Mouse (Mus musculus): ENCODE measurements around the gene Naif1. TPM values are rescaled to one million over a fixed set of nuclear protein-coding genes. Genes with fewer than 3 reads are reported as not detected.

Naif1 gene
- polyA plus RNA-seq, 1 experiment from 2014 or later, result 5.7 TPM

DNA sequence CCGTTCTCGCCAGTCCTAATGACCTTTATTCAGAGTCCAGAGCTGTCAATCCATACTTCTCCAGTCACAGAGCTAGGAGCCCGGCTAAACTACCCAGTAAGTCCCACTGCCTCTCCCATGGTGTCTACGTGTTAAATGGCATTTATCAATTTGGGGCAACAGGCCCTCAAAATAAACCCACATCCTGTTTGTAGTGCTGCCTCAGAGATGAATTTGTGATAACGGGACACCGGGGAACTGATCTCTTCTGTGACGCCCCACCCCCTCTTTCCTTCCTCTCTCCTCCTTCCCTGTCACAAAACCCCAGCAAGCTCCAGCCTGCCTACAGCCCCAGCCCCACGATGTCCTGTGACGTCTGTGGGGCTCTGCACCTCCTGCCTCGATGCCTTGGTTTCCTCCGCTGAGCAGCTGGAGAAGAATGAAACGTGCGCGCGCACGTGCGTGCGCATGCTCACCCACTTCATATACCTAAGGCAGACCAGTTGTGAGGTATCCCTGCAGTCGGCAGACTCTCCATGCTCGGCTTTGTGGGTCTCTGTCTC, 45.0 kb downstream of the Naif1 start:
- H3K36me3 ChIP-seq (replicated peaks), result no peaks in the 10 kb centered on the region
- 83% methylated on average over 20 of the region's 20 CpGs for WGBS
- H3K27ac ChIP-seq, result no peak overlapping the region
- H3K9me3 ChIP-seq, result no peaks in the 10 kb centered on the region
- ATAC-seq (replicated peaks), result no peak
- H3K27me3 ChIP-seq (replicated peaks), result no peaks in the 10 kb centered on the region
- no peaks in the 10 kb centered on the region for H3K4me1 ChIP-seq
- H3K4me2 ChIP-seq, result no peak overlapping the region
- no peak overlapping the region for H3K4me3 ChIP-seq
- no peak overlapping the region for H3K9ac ChIP-seq

DNA sequence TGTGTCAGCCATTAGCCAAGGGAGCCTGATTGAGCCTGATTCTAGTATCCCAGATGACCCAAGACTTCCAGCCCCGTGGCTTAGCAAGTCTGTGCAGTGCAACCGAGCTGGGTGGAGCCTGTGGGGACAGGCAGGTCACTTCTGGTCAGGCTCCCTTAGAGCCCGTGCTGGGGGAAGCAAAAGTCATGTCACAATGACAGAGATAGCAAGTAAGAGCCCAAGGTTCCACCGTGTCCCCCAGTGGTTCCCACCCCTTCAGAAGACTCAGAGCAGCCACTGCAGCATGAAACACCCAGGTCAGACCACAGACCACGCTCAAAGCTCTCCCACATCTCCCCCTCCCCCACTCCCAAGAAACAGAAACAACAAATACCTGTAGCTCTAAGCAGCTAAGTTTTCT, 45.9 kb downstream of the Naif1 start:
- no peak overlapping the region for H3K27ac ChIP-seq
- H3K9me3 ChIP-seq, result no peaks in the 10 kb centered on the region
- H3K27me3 ChIP-seq (replicated peaks), result no peaks in the 10 kb centered on the region
- ATAC-seq (replicated peaks), result no peak
- 69% methylated on average over 5 of the region's 5 CpGs for WGBS
- no peak overlapping the region for H3K4me3 ChIP-seq
- no peaks in the 10 kb centered on the region for H3K36me3 ChIP-seq (replicated peaks)
- H3K4me2 ChIP-seq, result no peak overlapping the region
- H3K4me1 ChIP-seq, result no peaks in the 10 kb centered on the region
- H3K9ac ChIP-seq, result no peak overlapping the region

DNA sequence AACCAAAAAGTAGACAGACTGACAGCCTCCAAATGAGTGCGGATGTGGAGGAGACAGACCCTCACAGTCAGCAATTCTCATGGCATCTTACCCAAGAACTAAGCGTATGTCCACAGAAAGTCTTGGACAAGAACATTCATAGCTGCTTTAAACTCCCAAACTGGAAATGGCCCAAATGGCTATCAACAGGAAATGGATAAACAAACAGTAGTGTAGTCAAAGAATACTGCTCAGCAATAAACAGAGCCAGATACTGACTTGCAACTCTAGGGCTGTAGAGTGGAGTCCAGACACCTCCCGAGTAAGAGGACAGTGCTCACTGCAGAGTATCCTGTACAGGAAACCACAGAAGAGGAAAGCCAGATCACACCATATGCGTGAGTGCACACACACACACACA, 49.1 kb downstream of the Naif1 start:
- no peak for ATAC-seq (replicated peaks)
- Histone ChIP-seq H3K4me2 (no peak overlapping the region), H3K9ac (no peak overlapping the region), H3K4me1 (no peaks in the 10 kb centered on the region), H3K27me3 (replicated peaks) (no peaks in the 10 kb centered on the region), H3K36me3 (replicated peaks) (no peaks in the 10 kb centered on the region), H3K27ac (no peak overlapping the region), H3K9me3 (no peaks in the 10 kb centered on the region), H3K4me3 (no peak overlapping the region)
- 89% methylated on average over 4 of the region's 4 CpGs for WGBS

DNA sequence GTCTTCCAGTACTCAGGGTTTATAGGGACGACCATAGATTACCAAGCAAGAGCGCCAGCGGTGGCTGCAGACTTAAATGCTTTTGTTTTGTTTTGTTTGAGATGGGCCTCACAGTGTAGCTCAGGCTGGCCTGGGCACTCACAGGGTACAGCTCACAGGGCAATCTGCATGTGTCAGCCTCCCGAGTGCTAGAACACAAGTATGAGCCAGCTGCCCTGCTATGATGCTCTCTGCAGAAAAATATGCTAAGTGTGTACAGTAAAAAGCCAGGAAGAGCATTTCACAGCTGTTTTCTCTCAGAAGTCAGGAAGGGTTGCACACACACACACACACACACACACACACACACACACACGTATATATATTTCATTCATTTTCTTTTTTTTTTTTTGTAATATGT, 50.2 kb downstream of the Naif1 start:
- Histone ChIP-seq H3K27me3 (replicated peaks) (no peaks in the 10 kb centered on the region), H3K36me3 (replicated peaks) (no peaks in the 10 kb centered on the region), H3K27ac (no peak overlapping the region), H3K4me1 (no peaks in the 10 kb centered on the region), H3K9ac (no peak overlapping the region), H3K4me3 (no peak overlapping the region), H3K4me2 (no peak overlapping the region), H3K9me3 (no peaks in the 10 kb centered on the region)
- whole genome bisulfite sequencing, result 69% methylated on average over 5 of the region's 5 CpGs
- no peak for ATAC-seq (replicated peaks)

DNA sequence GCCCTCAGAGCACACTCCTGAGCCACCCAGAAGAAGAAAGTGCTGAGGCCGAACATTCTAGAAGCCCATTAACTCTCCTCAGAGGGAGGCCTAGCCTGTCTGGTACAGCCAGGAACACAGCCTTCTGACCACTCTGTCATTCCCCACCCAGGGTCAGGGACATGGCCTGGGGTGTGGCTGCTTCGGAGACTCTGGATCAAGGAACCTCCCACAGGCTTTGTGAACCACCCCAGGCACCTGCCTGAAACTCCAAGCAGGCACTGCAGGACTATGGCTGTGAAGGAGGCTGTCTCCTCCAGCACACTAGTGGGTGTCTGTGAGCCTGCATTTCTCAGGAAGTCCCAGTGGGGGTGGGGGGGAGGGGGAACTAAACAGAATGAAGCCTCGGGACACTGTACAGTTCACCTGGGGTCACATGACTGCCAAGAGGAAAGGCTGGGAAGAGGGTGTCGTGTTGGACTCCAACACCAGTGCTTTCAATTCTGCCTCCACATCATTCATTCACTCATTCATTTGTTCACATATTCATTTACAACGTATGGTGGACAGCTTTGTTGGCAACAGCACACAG, 51.6 kb downstream of the Naif1 start:
- Histone ChIP-seq H3K27ac (no peak overlapping the region), H3K4me2 (no peak overlapping the region), H3K9me3 (no peaks in the 10 kb centered on the region), H3K4me1 (no peaks in the 10 kb centered on the region), H3K36me3 (replicated peaks) (no peaks in the 10 kb centered on the region), H3K4me3 (no peak overlapping the region), H3K27me3 (replicated peaks) (no peaks in the 10 kb centered on the region), H3K9ac (no peak overlapping the region)
- no peak for ATAC-seq (replicated peaks)
- WGBS, result 77% methylated on average over 5 of the region's 5 CpGs

DNA sequence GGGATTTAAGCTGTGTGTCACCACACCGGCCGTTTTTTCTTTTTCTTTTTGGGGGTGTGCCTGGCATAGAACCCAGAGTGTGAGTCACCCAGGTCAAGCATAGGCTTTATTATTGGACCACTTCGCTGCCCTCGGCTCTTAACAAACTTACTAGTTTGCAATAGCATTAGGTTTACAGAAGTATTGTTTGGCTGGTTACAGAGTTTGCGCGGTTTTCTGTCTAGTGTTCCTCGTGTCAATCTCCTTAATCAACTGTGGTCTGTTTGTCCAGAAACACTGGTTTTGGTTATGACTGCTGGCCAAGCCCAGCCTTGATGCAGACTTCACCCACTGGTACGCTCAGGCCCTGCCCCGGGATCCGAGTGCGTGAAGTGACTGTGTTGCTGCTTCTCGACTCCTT, 52.6 kb downstream of the Naif1 start:
- Histone ChIP-seq H3K27me3 (replicated peaks) (no peaks in the 10 kb centered on the region), H3K4me3 (no peak overlapping the region), H3K4me2 (no peak overlapping the region), H3K4me1 (no peaks in the 10 kb centered on the region), H3K9ac (no peak overlapping the region), H3K36me3 (replicated peaks) (no peaks in the 10 kb centered on the region), H3K9me3 (no peaks in the 10 kb centered on the region), H3K27ac (no peak overlapping the region)
- no peak for ATAC-seq (replicated peaks)
- 89% methylated on average over 12 of the region's 12 CpGs for WGBS

DNA sequence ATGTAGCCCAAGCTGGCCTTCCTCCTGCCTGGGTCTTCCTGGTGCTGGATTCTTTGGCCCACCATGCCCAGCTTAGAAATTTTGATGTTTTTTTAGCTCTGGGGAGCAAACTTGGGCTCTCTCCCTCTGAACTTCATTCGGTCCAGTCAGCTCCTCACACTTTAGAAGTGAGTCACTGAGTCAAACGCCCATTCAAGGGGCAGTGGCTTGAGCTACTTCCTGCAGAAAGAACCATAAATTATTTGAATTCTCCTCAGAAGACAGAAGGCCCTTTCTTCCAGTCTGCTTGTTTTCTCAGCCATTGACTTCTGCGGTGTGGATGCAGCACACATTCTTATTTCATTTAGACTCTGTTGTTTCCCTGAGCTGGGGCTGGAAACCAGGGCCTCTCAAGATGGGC, 53.3 kb downstream of the Naif1 start:
- Histone ChIP-seq H3K27ac (no peak overlapping the region), H3K36me3 (replicated peaks) (no peaks in the 10 kb centered on the region), H3K4me2 (no peak overlapping the region), H3K27me3 (replicated peaks) (no peaks in the 10 kb centered on the region), H3K9ac (no peak overlapping the region), H3K4me1 (no peaks in the 10 kb centered on the region), H3K4me3 (no peak overlapping the region), H3K9me3 (no peaks in the 10 kb centered on the region)
- no peak for ATAC-seq (replicated peaks)
- 73% methylated on average over 3 of the region's 3 CpGs for WGBS

DNA sequence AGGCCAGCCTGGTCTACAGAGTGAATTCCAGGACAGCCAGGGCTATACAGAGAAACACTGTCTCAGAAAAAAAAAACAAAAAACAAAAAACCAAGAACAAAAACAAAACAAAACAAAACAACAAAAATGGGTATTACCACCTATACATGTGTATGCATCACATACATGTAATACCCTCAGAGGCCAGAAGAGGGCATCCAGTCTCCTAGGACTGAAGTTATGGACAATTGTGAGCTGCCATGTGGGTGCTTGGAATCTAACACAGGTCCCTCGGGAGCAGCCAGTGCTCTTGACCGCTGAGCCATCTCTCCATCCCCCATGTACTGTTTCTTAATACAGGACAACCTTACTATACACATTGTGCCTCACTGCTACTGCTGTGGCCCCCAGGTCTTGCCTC, 55.3 kb downstream of the Naif1 start:
- Histone ChIP-seq H3K4me1 (no peaks in the 10 kb centered on the region), H3K4me3 (no peak overlapping the region), H3K9ac (no peak overlapping the region), H3K36me3 (replicated peaks) (no peaks in the 10 kb centered on the region), H3K4me2 (no peak overlapping the region), H3K27ac (no peak overlapping the region), H3K9me3 (no peaks in the 10 kb centered on the region), H3K27me3 (replicated peaks) (no peaks in the 10 kb centered on the region)
- 96% methylated on average over 2 of the region's 2 CpGs for WGBS
- ATAC-seq (replicated peaks), result no peak

Other genes starting within 250 kb of the Naif1 start
- 32.8 and 37.7 TPM in 2 replicates for gene Pomt1, start 213.9 kb upstream of the Naif1 start, polyA plus RNA-seq (2015; fragmentation: Nextera tagmentation; extraction: Ambion mirVana)
- gene Uck1, start 190.3 kb upstream of the Naif1 start, polyA plus RNA-seq (2015; fragmentation: Nextera tagmentation; extraction: Ambion mirVana), result 112 and 117 TPM in 2 replicates
- 34.1 and 35.6 TPM in 2 replicates for gene Golga2, start 163.1 kb upstream of the Naif1 start, polyA plus RNA-seq (2015; fragmentation: Nextera tagmentation; extraction: Ambion mirVana)
- 404 TPM in 2 replicates for gene Swi5, start 162.4 kb upstream of the Naif1 start, polyA plus RNA-seq (2015; fragmentation: Nextera tagmentation; extraction: Ambion mirVana)
- gene Ciz1, start 98.1 kb upstream of the Naif1 start, polyA plus RNA-seq (2015; fragmentation: Nextera tagmentation; extraction: Ambion mirVana), result 62.5 and 64.4 TPM in 2 replicates
- 78.4 and 79.0 TPM in 2 replicates for gene Dnm1, start 97.1 kb upstream of the Naif1 start, polyA plus RNA-seq (2015; fragmentation: Nextera tagmentation; extraction: Ambion mirVana)
- 116 and 117 TPM in 2 replicates for gene 1110008P14Rik, start 68.5 kb upstream of the Naif1 start, polyA plus RNA-seq (2015; fragmentation: Nextera tagmentation; extraction: Ambion mirVana)
- gene Lcn2, start 62.2 kb upstream of the Naif1 start, polyA plus RNA-seq (2015; fragmentation: Nextera tagmentation; extraction: Ambion mirVana), result 0.44 and 0.83 TPM in 2 replicates
- gene Ptges2, start 54.6 kb upstream of the Naif1 start, polyA plus RNA-seq (2015; fragmentation: Nextera tagmentation; extraction: Ambion mirVana), result 51.3 and 54.2 TPM in 2 replicates
- 55.3 and 60.1 TPM in 2 replicates for gene Slc25a25, start 988 bp downstream of the Naif1 start, polyA plus RNA-seq (2015; fragmentation: Nextera tagmentation; extraction: Ambion mirVana)
- gene Fam102a, start 84.9 kb downstream of the Naif1 start, polyA plus RNA-seq (2015; fragmentation: Nextera tagmentation; extraction: Ambion mirVana), result 7.3 TPM in 2 replicates
- 145 and 150 TPM in 2 replicates for gene Dpm2, start 120.4 kb downstream of the Naif1 start, polyA plus RNA-seq (2015; fragmentation: Nextera tagmentation; extraction: Ambion mirVana)
- 11.3 and 11.8 TPM in 2 replicates for gene Pip5kl1, start 124.3 kb downstream of the Naif1 start, polyA plus RNA-seq (2015; fragmentation: Nextera tagmentation; extraction: Ambion mirVana)
- 0.60 and 0.86 TPM in 2 replicates for gene 9430097D07Rik, start 125.2 kb downstream of the Naif1 start, polyA plus RNA-seq (2015; fragmentation: Nextera tagmentation; extraction: Ambion mirVana)
- gene St6galnac4, start 136.6 kb downstream of the Naif1 start, polyA plus RNA-seq (2015; fragmentation: Nextera tagmentation; extraction: Ambion mirVana), result 33.3 and 36.5 TPM in 2 replicates
- 24.2 and 26.9 TPM in 2 replicates for gene St6galnac6, start 149.3 kb downstream of the Naif1 start, polyA plus RNA-seq (2015; fragmentation: Nextera tagmentation; extraction: Ambion mirVana)
- gene Ak1, start 171.3 kb downstream of the Naif1 start, polyA plus RNA-seq (2015; fragmentation: Nextera tagmentation; extraction: Ambion mirVana), result 97.6 and 101 TPM in 2 replicates
- 32.4 and 32.8 TPM in 2 replicates for gene Eng, start 196.1 kb downstream of the Naif1 start, polyA plus RNA-seq (2015; fragmentation: Nextera tagmentation; extraction: Ambion mirVana)